Mouse (Mus musculus): Measurements from ENCODE around the gene Phf24.

GRCm38 (mm10) chr4:42944185-42944584 lies 27.7 kb downstream of the Phf24 start:
- TF ChIP-seq CTCF (IDR thresholded peaks at IDR 0.05; ENCODE audit: control insufficient read depth, insufficient read depth, insufficient replicate concordance, low read depth, low read length) (no peak), POLR2A (IDR thresholded peaks at IDR 0.05; ENCODE audit: control insufficient read depth, low read depth, low read length) (no peak)
